Mouse (Mus musculus) limb, embryonic 15.5 days (tissue): Measurements from ENCODE around the gene Slc16a12. TPM values are rescaled to one million over a fixed set of nuclear protein-coding genes. Genes with fewer than 3 reads are reported as not detected.
"Not testable (repeated sequence)": the region's sequence is repeated elsewhere in the genome, so short reads cannot be mapped to it uniquely, and the experiment has no call there.

Experiments
- ATAC-seq: fragments of 200-750 bp; cut with Nextera tagmentation; 2 replicates; pipeline ENCODE4 v1.8.0; 2017; ENCODE audit warnings: low read depth, moderate TSS enrichment; ENCODE audit not compliant: insufficient number of reproducible peaks, low FRiP score, low TSS enrichment
- H3K27ac ChIP-seq: fragments of 300-500 bp; sonication (generic); 2 replicates; pipeline ENCODE4 v1.5.1; 2015; ENCODE audit warnings: moderate library complexity, mild to moderate bottlenecking, inconsistent platforms
- H3K27me3 ChIP-seq: fragments of 300-500 bp; sonication (generic); 2 replicates; pipeline ENCODE4 v1.6.1; 2015; ENCODE audit warnings: inconsistent platforms
- H3K36me3 ChIP-seq: fragments of 300-500 bp; sonication (generic); 2 replicates; pipeline ENCODE4 v1.6.1; 2015; ENCODE audit warnings: inconsistent platforms
- H3K4me1 ChIP-seq: fragments of 300-500 bp; sonication (generic); 2 replicates; pipeline ENCODE4 v1.6.1; 2015; ENCODE audit warnings: inconsistent platforms
- H3K4me2 ChIP-seq: fragments of 300-500 bp; sonication (generic); 2 replicates; pipeline ENCODE4 v1.6.1; 2015; ENCODE audit warnings: mild to moderate bottlenecking, inconsistent platforms
- H3K4me3 ChIP-seq: fragments of 300-500 bp; sonication (generic); 2 replicates; pipeline ENCODE4 v1.5.1; 2015; ENCODE audit warnings: mild to moderate bottlenecking, inconsistent platforms
- H3K9ac ChIP-seq: fragments of 300-500 bp; sonication (generic); 2 replicates; pipeline ENCODE4 v1.6.1; 2015; ENCODE audit warnings: inconsistent platforms
- H3K9me3 ChIP-seq: fragments of 300-500 bp; sonication (generic); 2 replicates; pipeline ENCODE4 v1.6.1; 2016; ENCODE audit warnings: inconsistent platforms
- WGBS: fragments of 180-500 bp; shearing (Covaris S2); methylation state at CpG from one replicate; pipeline ENCODE4 v1.1.7; 2015; 5-methylcytosine and 5-hydroxymethylcytosine counted together
- polyA plus RNA-seq: library from polyadenylated mRNA; unstranded; fragments of >200 nt; fragmentation: Nextera tagmentation; extraction: Ambion mirVana; gene quantifications from 2 replicates; pipeline ENCODE4 v1.2.1, GENCODE M21; 2015

Gene Slc16a12
- polyA plus RNA-seq, 1 experiment from 2014 or later = 0.90 TPM

DNA sequence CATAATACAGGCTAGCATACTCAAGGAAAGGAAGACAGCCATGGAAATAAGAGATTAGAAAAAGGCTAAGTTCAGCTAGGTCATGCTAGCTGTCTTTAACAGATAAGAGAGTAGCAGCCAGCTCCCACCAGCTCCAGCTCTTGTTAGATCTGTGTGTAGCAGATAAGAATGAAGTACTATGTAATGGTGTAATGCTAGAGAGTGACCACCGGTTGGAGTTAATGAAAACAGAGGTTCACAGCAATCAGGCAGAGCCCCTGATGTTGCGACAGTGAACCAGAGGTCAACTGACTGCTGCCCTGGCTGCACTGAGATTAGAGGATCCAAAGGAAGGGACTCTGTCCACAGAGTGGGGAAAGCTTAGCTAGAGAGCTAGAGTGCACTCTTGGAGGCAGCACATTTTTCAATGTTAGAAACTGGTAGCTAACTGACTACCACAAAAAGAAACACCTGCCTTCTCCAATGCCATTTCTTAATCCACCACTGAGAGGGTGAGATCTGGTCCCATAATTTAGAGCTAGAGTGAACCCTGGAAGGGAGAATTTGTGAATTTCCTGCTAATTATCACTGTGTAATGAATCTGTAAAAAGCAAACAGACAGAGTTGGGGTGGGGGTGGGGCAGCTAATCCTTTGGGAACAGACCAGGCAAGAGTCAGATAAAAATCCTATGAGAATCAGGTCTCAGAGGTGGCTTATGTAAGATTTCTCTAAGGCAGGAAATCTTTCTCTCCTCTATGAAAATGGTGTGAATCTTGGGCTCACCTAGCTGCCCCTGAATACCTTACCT is 90.4 kb downstream of the Slc16a12 start:
- H3K27me3 ChIP-seq = no peaks in the 10 kb centered on the region
- H3K4me3 ChIP-seq = no peak overlapping the region
- WGBS = 37% methylated on average over 2 of the region's 2 CpGs
- H3K27ac ChIP-seq = no peak overlapping the region
- no peaks in the 10 kb centered on the region for H3K4me1 ChIP-seq
- H3K9ac ChIP-seq = no peak overlapping the region
- no peaks in the 10 kb centered on the region for H3K9me3 ChIP-seq
- no peak overlapping the region for H3K4me2 ChIP-seq
- no peaks in the 10 kb centered on the region for H3K36me3 ChIP-seq
- ATAC-seq = no peak

DNA sequence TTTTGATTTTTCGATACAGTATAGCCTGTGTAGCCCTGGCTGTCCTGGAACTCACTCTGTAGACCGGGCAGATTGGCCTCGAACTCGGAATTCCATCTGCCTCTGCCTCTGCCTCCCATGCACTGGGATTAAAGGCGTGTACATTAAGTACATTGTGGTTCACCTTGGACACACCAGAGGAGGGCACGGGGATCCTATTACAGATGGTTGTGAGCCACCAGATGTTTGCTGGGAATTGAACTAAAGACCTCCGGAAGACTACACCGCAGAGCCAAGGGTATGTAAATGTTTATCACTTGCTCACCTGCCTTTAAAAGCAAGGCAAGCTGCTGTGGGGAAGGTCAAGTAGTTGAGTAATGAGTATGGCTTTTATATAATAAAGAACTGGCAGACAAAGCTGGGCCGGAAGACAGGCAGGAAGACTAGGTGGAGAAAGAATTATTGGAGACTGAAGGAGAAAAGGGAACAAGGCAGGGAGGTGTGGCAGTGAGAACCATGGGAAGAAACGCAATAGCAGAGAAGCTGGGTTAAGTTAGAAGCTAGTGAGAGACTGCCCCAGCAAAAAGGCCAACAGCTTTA is 91.8 kb downstream of the Slc16a12 start:
- Histone ChIP-seq H3K36me3 (no peaks in the 10 kb centered on the region), H3K27me3 (no peaks in the 10 kb centered on the region), H3K9ac (no peak overlapping the region), H3K4me2 (no peak overlapping the region), H3K9me3 (no peaks in the 10 kb centered on the region), H3K27ac (no peak overlapping the region), H3K4me1 (no peaks in the 10 kb centered on the region), H3K4me3 (no peak overlapping the region)
- WGBS = 72% methylated on average over 10 of the region's 10 CpGs
- ATAC-seq = no peak

DNA sequence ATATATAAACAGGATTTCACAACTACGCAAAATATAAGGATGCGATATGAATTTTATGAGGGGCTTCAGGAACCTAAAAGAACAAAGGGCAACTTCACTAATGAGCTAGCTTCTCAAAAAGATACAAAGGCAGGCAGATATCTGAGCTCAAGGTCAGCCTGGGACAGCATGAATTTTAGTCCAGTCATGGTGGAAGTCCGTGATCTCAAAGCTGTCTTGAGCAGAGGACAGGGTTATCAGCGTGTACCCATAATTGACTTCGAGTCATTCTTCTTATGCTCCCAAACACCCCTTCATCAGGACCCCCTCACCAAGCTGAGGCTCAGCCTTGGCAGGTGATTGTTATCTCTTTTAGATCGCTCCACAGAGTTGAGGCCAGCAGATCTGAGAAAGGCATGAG is 96.1 kb downstream of the Slc16a12 start:
- H3K36me3 ChIP-seq = no peaks in the 10 kb centered on the region
- H3K9ac ChIP-seq = no peak overlapping the region
- H3K27ac ChIP-seq = no peak overlapping the region
- 86% methylated on average over 6 of the region's 6 CpGs for WGBS
- no peak for ATAC-seq
- H3K4me3 ChIP-seq = no peak overlapping the region
- H3K9me3 ChIP-seq = no peaks in the 10 kb centered on the region
- no peaks in the 10 kb centered on the region for H3K27me3 ChIP-seq
- H3K4me1 ChIP-seq = no peaks in the 10 kb centered on the region
- no peak overlapping the region for H3K4me2 ChIP-seq

DNA sequence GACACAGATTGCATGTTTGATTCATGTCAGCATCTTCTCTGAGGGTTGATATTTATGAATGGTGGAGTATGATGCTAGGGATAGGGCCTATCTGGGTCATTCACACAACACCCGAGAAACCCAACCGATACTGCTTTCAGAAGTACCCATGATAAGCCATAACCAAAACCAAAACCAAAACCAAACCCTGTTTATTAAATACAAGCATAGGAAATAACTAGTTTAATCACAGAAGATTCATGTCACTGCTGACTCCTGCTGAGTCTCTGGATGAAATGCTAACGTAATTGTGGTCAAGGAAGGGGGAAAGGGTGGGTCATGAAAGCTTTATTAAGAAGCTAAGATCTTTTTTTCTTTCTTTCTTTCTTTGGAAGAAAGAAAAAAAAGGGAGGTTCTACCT is 96.8 kb downstream of the Slc16a12 start:
- H3K9ac ChIP-seq = no peak overlapping the region
- H3K4me2 ChIP-seq = no peak overlapping the region
- 72% methylated on average over 3 of the region's 3 CpGs for WGBS
- no peak overlapping the region for H3K4me3 ChIP-seq
- H3K27ac ChIP-seq = no peak overlapping the region
- no peaks in the 10 kb centered on the region for H3K4me1 ChIP-seq
- H3K27me3 ChIP-seq = no peaks in the 10 kb centered on the region
- no peaks in the 10 kb centered on the region for H3K9me3 ChIP-seq
- H3K36me3 ChIP-seq = no peaks in the 10 kb centered on the region
- ATAC-seq = no peak

DNA sequence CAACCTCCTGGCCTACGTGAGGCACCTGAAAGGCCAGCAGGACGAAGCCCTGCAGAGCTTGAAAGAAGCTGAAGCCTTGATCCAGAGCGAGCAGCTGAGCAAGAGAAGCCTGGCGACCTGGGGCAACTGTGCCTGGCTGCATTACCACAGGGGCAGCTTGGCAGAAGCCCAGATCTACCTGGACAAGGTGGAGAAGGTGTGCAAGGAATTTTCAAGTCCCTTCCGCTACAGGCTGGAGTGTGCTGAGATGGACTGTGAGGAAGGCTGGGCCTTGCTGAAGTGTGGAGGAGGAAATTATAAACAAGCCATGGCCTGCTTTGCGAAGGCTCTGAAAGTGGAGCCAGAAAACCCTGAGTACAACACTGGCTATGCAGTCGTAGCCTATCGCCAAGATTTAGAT is 99.5 kb downstream of the Slc16a12 start:
- 80% methylated on average over 8 of the region's 8 CpGs for WGBS
- ATAC-seq, H3K9me3 ChIP-seq, H3K4me2 ChIP-seq, H3K27ac ChIP-seq, H3K27me3 ChIP-seq, H3K9ac ChIP-seq, H3K4me1 ChIP-seq, H3K4me3 ChIP-seq, H3K36me3 ChIP-seq: not testable (repeated sequence)

DNA sequence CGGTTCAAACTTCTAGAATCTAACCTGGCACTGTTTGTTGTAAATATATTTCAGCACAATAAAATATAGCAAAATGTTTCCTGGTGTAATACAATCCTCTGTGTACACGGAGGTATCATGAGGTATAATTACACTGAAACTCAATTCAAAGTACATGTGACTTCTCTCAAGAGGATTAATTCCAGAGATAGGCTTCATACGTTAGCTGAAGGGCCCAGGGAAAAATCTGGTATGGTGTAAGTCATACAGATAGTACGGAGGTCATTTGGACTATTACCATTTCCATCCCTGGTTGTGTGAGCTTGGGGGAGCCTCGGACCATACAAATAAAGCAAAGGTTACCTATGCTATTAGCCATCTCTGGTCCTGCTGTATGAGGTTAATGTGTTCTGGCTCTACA is 104.5 kb downstream of the Slc16a12 start:
- ATAC-seq = no peak
- H3K9me3 ChIP-seq = no peaks in the 10 kb centered on the region
- H3K27ac ChIP-seq = no peak overlapping the region
- H3K27me3 ChIP-seq = peaks cover 2% of the 10 kb centered on the region; the same call in 1 of the 2 replicates
- WGBS = 72% methylated on average over 5 of the region's 5 CpGs
- H3K4me1 ChIP-seq = no peaks in the 10 kb centered on the region
- no peak overlapping the region for H3K4me3 ChIP-seq
- no peak overlapping the region for H3K9ac ChIP-seq
- no peaks in the 10 kb centered on the region for H3K36me3 ChIP-seq
- no peak overlapping the region for H3K4me2 ChIP-seq

DNA sequence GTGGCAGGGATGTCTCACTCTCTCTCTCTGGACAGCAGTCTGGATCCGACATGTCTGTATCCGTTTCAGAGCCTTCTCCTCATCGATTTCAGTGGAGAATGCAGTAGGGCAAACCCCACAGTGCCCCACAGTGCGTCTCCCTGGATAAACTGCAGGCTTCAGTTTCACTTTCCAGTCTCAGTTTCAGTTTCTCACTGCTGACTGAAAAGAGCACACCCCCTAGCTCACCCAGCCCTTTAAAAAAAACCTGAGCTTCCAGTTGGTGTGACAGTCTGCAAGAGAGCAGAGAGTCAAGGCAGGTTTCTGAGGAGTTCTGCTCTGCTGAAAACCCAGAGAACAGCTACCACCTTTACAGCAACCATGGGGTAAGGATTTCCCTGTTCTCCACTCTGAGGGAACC is 106.5 kb downstream of the Slc16a12 start, which contains the start of the genes Ifit1bl2 and Ifit1:
Ifit1bl2 (minus strand) TSS at position 121 of the 400 bp plus-strand sequence.
Ifit1 (plus strand) TSS at position 249 of the 400 bp plus-strand sequence.
- no peak within 1 kb of the TSS for H3K4me3 ChIP-seq
- ATAC-seq = no peak
- no peak within 1 kb of the TSS; the same call in 1 of the 2 replicates for H3K4me2 ChIP-seq
- no peaks in the 10 kb centered on the region for H3K4me1 ChIP-seq
- no peaks in the 10 kb centered on the region for H3K36me3 ChIP-seq
- H3K9ac ChIP-seq = no peak within 1 kb of the TSS
- WGBS = 32% methylated on average over 4 of the region's 4 CpGs
- no peak within 1 kb of the TSS for H3K27ac ChIP-seq
- H3K27me3 ChIP-seq = peaks cover 6% of the 10 kb centered on the region
- no peaks in the 10 kb centered on the region for H3K9me3 ChIP-seq

DNA sequence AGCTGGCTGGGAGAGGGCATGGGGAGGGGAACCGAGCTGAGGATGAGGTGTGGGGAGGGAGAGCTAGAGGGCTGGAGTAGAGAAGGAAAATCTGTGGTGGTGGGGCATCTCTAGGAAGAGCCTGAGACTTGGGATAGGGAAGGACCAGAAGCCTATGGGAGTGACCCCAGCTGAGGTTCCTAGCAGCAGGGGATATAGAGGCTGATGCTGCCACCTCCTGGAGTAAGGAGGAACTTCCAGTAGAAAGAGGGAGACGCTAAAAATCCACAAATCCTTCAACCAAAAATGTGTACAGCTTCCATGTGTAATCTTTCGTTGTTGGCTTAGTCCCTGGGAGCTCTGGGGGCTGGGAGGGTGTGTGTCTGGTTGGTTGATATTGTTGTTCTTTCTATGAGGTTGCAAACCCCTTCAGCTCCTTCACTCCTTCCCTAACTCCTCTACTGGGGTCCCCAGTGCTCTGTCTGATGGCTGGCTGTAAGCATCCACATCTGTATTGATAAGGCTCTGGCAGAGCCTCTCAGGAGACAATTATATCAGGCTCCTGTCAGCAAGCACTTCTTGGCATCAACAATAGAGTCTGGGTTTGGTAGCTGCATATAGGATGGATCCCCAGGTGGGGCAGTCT is 110.0 kb downstream of the Slc16a12 start:
- peaks cover 6% of the 10 kb centered on the region for H3K27me3 ChIP-seq
- WGBS = 17% methylated on average over 3 of the region's 3 CpGs

DNA sequence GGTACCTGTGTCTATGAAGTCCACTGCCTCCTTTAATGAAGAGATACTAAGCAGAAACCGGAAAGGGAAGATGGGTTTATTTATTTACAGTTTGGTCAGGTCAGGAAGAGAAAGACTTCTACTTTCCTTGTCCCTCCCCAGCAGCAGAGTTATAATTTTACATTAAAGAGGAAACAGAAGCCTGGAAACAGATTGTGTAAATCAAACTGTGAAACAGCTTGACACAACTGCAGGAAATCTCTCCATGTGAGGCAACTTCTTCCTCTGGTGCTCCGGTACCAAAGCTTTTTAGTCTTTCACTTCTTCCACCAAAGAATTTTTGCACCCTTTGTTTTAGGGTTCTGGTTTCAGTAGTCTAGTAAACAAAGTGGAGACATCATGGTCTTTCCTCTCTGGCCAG is 113.6 kb downstream of the Slc16a12 start:
- peaks cover 6% of the 10 kb centered on the region for H3K27me3 ChIP-seq
- no peak overlapping the region for H3K27ac ChIP-seq
- H3K4me2 ChIP-seq = no peak overlapping the region
- no peaks in the 10 kb centered on the region for H3K9me3 ChIP-seq
- no peak overlapping the region for H3K4me3 ChIP-seq
- H3K4me1 ChIP-seq = no peaks in the 10 kb centered on the region
- no peak overlapping the region for H3K9ac ChIP-seq
- 77% methylated on average over 2 of the region's 2 CpGs for WGBS
- no peaks in the 10 kb centered on the region for H3K36me3 ChIP-seq
- ATAC-seq = no peak

More for the DNA sequence above, 110.0 kb downstream of the Slc16a12 start:
- no peaks in the 10 kb centered on the region for H3K36me3 ChIP-seq
- H3K4me1 ChIP-seq = no peaks in the 10 kb centered on the region
- no peak overlapping the region for H3K9ac ChIP-seq
- no peaks in the 10 kb centered on the region for H3K9me3 ChIP-seq
- H3K4me2 ChIP-seq = no peak overlapping the region
- no peak overlapping the region for H3K4me3 ChIP-seq
- ATAC-seq = no peak
- no peak overlapping the region for H3K27ac ChIP-seq

DNA sequence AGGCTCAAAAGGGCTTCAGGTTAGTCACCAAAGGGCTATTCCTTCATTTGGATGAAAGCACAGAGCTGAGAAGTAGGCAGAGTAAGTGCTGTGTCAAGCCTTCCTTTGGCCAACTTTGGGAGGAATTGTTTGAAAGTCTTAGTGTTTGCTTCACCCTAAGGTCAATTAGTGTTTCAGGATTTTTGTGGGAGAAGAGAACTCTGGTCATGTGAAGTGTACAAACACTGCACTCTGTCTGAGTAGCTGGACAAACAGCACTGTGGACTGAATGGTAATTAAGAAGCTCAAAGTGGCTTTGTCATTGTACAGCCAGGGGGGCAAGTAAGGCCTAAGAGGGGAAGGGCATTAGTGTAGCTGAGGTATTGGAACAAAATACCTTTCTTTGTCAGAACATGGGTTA is 115.6 kb downstream of the Slc16a12 start:
- Histone ChIP-seq H3K27ac (no peak overlapping the region), H3K36me3 (no peaks in the 10 kb centered on the region), H3K27me3 (no peaks in the 10 kb centered on the region), H3K9me3 (no peaks in the 10 kb centered on the region), H3K4me2 (no peak overlapping the region), H3K9ac (no peak overlapping the region), H3K4me1 (no peaks in the 10 kb centered on the region), H3K4me3 (no peak overlapping the region)
- ATAC-seq = no peak

DNA sequence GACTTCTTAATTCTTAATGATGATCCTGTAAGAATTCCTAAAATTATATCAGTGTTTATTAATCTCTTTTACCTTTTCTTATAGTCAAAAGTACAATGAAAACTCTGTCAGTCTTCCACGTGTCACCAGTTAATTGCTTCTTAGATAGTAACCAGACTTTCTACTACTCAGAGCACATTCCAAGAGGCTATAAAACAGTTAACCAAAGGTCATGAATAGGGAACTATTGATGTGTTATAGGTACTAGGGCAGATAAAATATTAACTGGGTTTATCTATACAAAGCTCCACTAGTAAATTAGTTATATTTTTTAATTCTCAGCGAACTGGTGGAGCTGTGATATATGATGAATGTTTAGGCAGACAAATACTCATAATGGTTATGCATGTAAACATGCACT is 119.6 kb downstream of the Slc16a12 start:
- 56% methylated on average over 2 of the region's 2 CpGs for WGBS
- Histone ChIP-seq H3K9ac (no peak overlapping the region), H3K4me3 (no peak overlapping the region), H3K27me3 (no peaks in the 10 kb centered on the region), H3K4me2 (no peak overlapping the region), H3K9me3 (no peaks in the 10 kb centered on the region), H3K4me1 (no peaks in the 10 kb centered on the region), H3K36me3 (no peaks in the 10 kb centered on the region), H3K27ac (no peak overlapping the region)
- no peak for ATAC-seq

DNA sequence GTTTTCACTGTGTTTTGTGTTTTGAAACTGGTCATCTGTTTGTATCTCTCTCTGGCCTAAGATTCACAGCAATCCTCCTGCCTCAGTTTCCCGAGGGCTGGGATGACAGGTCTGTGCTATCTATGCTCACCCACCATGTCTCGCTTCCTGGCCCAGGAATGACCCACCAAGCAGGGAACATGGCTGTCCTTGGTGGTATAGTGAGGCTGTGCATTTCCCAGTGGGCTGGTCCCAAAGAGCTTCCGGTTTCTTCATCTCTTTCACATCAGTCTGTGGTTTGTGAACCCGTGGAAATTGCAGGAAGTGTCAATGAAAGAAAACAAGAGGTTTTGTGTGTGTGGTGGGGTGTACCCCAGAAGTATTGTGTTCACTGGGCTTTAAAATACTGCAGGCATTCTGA is 122.4 kb downstream of the Slc16a12 start:
- Histone ChIP-seq H3K4me3 (no peak overlapping the region), H3K9ac (no peak overlapping the region), H3K27me3 (no peaks in the 10 kb centered on the region), H3K36me3 (no peaks in the 10 kb centered on the region), H3K4me1 (no peaks in the 10 kb centered on the region), H3K27ac (no peak overlapping the region), H3K9me3 (no peaks in the 10 kb centered on the region), H3K4me2 (no peak overlapping the region)
- WGBS = 79% methylated on average over 4 of the region's 4 CpGs
- ATAC-seq = no peak
